Mouse (Mus musculus) stomach, embryonic 16.5 days (tissue): Measurements from ENCODE around the gene Efna5. TPM values are rescaled to one million over a fixed set of nuclear protein-coding genes. Genes with fewer than 3 reads are reported as not detected.
A peak's percentile ranks its signal among the peaks of the same experiment; 100 is the strongest.

Experiments used
- ATAC-seq: fragments of 200-750 bp; cut with Nextera tagmentation; 2 replicates; pipeline ENCODE4 v1.8.0; 2017; ENCODE audit warnings: moderate number of reproducible peaks, moderate TSS enrichment; ENCODE audit not compliant: insufficient read depth, low FRiP score
- H3K27ac ChIP-seq: fragments of 300-500 bp; sonication (generic); 2 replicates; pipeline ENCODE4 v1.5.1; 2014; ENCODE audit warnings: low read length
- H3K27me3 ChIP-seq: fragments of 300-500 bp; sonication (generic); 2 replicates; pipeline ENCODE4 v1.6.1; 2014; ENCODE audit warnings: low read length, control low read depth, mixed read lengths; ENCODE audit not compliant: control insufficient read depth, insufficient read depth
- H3K36me3 ChIP-seq: fragments of 300-500 bp; sonication (generic); 2 replicates; pipeline ENCODE4 v1.6.1; 2014; ENCODE audit warnings: low read length; ENCODE audit not compliant: control insufficient read depth, insufficient read depth
- H3K4me1 ChIP-seq: fragments of 300-500 bp; sonication (generic); 2 replicates; pipeline ENCODE4 v1.6.1; 2014; ENCODE audit warnings: low read length, control low read depth, mixed read lengths; ENCODE audit not compliant: control insufficient read depth, insufficient read depth
- H3K4me2 ChIP-seq: fragments of 300-500 bp; sonication (generic); 2 replicates; pipeline ENCODE4 v1.6.1; 2014; ENCODE audit warnings: low read depth, low read length, mixed read lengths
- H3K4me3 ChIP-seq: fragments of 300-500 bp; sonication (generic); replicated peaks from 2 replicates; pipeline ENCODE4 v1.5.1; 2014; ENCODE audit warnings: mild to moderate bottlenecking, low read length
- H3K9ac ChIP-seq: fragments of 300-500 bp; sonication (generic); 2 replicates; pipeline ENCODE4 v1.6.1; 2014; ENCODE audit warnings: low read length
- H3K9me3 ChIP-seq: fragments of 300-500 bp; sonication (generic); replicated peaks from 2 replicates; pipeline ENCODE4 v1.6.1; 2016; ENCODE audit warnings: low read length, control low read depth; ENCODE audit not compliant: control insufficient read depth
- WGBS: fragments of 180-500 bp; shearing (Covaris S2); extraction: QIAGEN DNeasy Blood & Tissue Kit; methylation state at CpG from one replicate; pipeline ENCODE4 v1.1.7; 2014; 5-methylcytosine and 5-hydroxymethylcytosine counted together
- polyA plus RNA-seq: library from polyadenylated mRNA; unstranded; fragments of >200 nt; fragmentation: Nextera tagmentation; extraction: Ambion mirVana; gene quantifications from 2 replicates; pipeline ENCODE4 v1.2.1, GENCODE M21; 2015

Efna5 gene
- polyA plus RNA-seq, 1 experiment from 2014 or later: 36.9 TPM

- 59% methylated on average over 7 of the region's 7 CpGs for WGBS
- Histone ChIP-seq H3K4me1 (peaks cover 23% of the 10 kb centered on the region), H3K4me2 (peak overlapping the region; percentile 25; the same call in 1 of the 2 replicates), H3K9me3 (no peaks in the 10 kb centered on the region), H3K36me3 (no peaks in the 10 kb centered on the region), H3K27ac (no peak overlapping the region), H3K27me3 (no peaks in the 10 kb centered on the region), H3K9ac (no peak overlapping the region), H3K4me3 (no peak overlapping the region)
- no peak for ATAC-seq
These were observed 224.1 kb downstream of the Efna5 start for GRCm38 (mm10) chr17:62657051-62657450.

GRCm38 (mm10) chr17:62656591-62656990 is 224.5 kb downstream of the Efna5 start:
- no peak overlapping the region for H3K9ac ChIP-seq
- ATAC-seq: no peak
- H3K9me3 ChIP-seq: no peaks in the 10 kb centered on the region
- peaks cover 23% of the 10 kb centered on the region for H3K4me1 ChIP-seq
- H3K27ac ChIP-seq: no peak overlapping the region
- WGBS: 29% methylated on average over 7 of the region's 7 CpGs
- H3K27me3 ChIP-seq: no peaks in the 10 kb centered on the region
- no peak overlapping the region for H3K4me3 ChIP-seq
- H3K4me2 ChIP-seq: peak overlapping the region; percentile 25; the same call in 1 of the 2 replicates
- H3K36me3 ChIP-seq: no peaks in the 10 kb centered on the region

DNA sequence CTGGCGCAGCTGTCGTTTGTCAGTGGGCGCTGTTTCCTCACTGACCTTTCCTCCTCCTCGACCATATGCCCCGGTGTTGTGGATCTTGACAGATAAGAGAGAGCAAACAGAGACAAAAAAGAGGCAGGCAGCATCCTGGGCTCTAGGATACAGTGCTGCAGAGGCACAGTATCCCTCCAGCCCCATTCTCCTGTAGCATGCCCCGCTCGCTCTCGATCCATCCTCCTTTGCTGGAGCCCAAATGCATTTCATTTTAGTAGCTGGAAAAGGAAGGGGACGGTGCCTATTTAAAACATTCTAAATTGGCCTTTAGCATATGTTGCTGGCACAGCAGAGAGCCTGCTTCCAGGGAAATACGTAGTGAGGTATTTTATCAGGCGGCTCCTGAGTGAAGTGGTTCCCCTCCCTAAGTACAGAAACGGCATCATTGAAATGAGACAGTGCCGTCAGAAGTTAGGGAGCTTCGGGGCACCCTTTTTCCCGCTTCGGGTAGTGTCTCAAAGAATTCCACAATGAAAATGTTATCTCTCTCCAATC is 225.2 kb downstream of the Efna5 start:
- Histone ChIP-seq H3K9me3 (no peaks in the 10 kb centered on the region), H3K4me2 (peak overlapping the region; percentile 25; the same call in 1 of the 2 replicates), H3K4me1 (peaks cover 23% of the 10 kb centered on the region), H3K9ac (no peak overlapping the region), H3K27me3 (no peaks in the 10 kb centered on the region), H3K4me3 (no peak overlapping the region), H3K27ac (no peak overlapping the region), H3K36me3 (no peaks in the 10 kb centered on the region)
- no peak for ATAC-seq
- WGBS: 38% methylated on average over 16 of the region's 16 CpGs

DNA sequence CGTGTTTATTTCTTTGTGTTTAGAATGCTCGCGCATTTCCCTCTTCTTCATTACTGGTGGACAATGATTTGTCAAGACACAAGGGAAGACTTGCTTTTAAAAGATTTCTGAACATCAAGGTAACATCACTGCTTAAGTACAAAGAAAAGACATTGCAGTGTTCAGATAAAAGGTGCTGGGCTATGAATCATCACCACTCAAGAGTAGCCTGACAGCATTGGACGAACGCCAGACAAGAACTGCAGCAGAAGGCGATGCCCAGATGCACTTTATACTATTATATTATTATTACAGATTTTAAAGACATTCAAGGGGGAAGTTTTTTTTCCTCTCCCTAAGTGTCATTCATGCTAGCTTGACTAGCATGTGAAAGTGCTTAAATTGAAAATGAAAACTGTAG is 228.7 kb downstream of the Efna5 start:
- no peaks in the 10 kb centered on the region for H3K36me3 ChIP-seq
- no peaks in the 10 kb centered on the region for H3K9me3 ChIP-seq
- WGBS: 65% methylated on average over 6 of the region's 6 CpGs
- no peak overlapping the region for H3K27ac ChIP-seq
- H3K27me3 ChIP-seq: no peaks in the 10 kb centered on the region
- peaks cover 14% of the 10 kb centered on the region; the same call in 1 of the 2 replicates for H3K4me1 ChIP-seq
- ATAC-seq: no peak
- no peak overlapping the region for H3K4me2 ChIP-seq
- no peak overlapping the region for H3K9ac ChIP-seq
- H3K4me3 ChIP-seq: no peak overlapping the region

DNA sequence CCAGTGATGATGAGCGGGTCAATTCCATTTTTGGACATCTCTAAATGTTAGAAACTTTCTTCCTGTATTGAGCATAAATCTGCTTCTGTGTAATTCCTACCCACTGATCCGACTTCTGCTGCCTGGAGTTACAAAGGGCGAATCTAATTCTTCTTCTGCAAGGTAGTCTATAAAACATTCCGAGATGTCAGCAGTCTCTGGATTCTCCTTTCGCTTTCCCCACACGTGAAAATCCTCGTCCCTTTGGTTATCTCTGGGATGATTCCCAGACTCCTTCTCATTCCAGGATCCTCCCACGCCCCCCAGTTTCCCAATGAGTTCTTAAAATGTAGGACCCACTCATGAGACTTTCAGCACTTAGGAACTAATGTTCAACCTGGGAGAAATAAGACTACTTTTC is 229.4 kb downstream of the Efna5 start:
- no peak for ATAC-seq
- Histone ChIP-seq H3K4me3 (no peak overlapping the region), H3K27me3 (no peaks in the 10 kb centered on the region), H3K27ac (no peak overlapping the region), H3K4me2 (no peak overlapping the region), H3K4me1 (0 out of 2 replicates have a peak, but pooled peaks cover 7% of the 10 kb centered on the region), H3K9ac (no peak overlapping the region), H3K9me3 (no peaks in the 10 kb centered on the region), H3K36me3 (no peaks in the 10 kb centered on the region)
- WGBS: 71% methylated on average over 8 of the region's 8 CpGs

DNA sequence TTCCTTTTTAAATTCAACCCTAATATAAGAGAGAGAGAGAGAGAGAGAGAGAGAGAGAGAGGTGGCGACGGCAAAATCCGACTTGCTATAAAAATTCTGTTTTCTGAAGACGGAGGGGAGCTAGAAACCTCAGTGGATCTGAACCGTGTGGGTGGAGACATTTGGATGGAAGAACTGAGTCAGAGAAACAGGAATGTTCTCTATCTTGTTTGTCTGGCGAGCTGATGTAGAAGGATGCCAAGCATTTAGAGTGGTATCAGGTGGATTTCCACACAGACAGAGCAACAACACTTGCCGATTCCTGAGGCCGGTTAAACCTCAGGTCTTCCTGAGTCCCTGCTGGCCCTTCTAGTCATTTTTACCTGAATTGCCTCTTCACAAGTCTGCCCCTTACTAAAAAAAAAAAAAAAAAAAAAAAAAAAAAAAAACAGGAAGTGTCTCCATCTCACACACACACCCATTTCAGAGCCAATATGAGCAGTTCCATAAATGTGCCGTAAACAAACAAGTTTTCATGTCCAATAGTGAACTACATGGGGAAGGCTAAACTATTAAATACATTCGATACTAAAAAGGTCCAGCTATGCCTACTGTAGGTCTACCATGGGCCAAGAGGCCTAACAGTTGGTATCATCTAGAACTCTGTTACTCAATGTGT is 231.7 kb downstream of the Efna5 start:
- no peak overlapping the region for H3K9ac ChIP-seq
- no peaks in the 10 kb centered on the region for H3K27me3 ChIP-seq
- no peak for ATAC-seq
- H3K4me1 ChIP-seq: no peaks in the 10 kb centered on the region
- H3K4me2 ChIP-seq: no peak overlapping the region
- H3K27ac ChIP-seq: 0 out of 2 replicates have a peak overlapping the region, but pooled peaks have one; percentile 0
- no peaks in the 10 kb centered on the region for H3K9me3 ChIP-seq
- no peaks in the 10 kb centered on the region for H3K36me3 ChIP-seq
- WGBS: 92% methylated on average over 10 of the region's 10 CpGs
- H3K4me3 ChIP-seq: no peak overlapping the region

GRCm38 (mm10) chr17:62646836-62647235 is 234.3 kb downstream of the Efna5 start:
- Histone ChIP-seq H3K27ac (no peak overlapping the region), H3K9ac (no peak overlapping the region), H3K4me2 (no peak overlapping the region), H3K4me1 (peaks cover 3% of the 10 kb centered on the region; the same call in 1 of the 2 replicates), H3K36me3 (no peaks in the 10 kb centered on the region), H3K27me3 (no peaks in the 10 kb centered on the region), H3K4me3 (no peak overlapping the region), H3K9me3 (no peaks in the 10 kb centered on the region)
- no peak for ATAC-seq
- 90% methylated on average over 8 of the region's 8 CpGs for WGBS

DNA sequence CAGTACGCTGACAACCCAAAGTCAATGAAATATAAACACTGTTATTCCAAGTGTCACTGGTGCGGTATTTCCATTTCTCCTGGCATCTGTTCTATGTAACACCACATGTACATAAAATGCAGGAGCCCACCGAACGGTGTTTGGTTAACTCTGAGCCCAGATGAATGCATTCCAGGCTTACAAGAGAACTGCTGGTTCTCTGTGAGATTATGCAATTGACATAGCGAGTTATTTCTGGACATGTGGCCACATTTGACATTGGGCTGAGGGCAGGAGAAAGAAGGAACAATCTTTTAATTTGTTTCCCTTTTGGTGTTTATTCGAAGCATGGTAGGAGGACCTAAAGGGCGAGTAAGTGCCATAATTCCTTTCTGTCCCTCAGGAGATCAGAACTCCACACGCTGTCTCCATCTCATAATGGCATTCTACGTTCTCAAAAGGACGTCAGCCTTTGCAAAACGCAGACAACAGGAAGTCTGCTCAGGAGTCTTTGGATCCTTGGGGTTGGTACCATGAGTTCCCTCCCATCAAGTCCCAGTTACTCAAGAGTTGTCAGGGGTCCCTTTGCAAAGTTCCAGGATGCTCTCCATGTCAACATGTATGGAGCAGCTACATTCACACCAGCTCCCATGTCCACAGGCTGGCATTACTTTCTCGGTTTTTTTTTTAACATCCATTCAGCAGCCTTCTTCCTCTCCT is 238.5 kb downstream of the Efna5 start:
- H3K4me1 ChIP-seq: peaks cover 3% of the 10 kb centered on the region; the same call in 1 of the 2 replicates
- peak; percentile 17; the same call in 1 of the 2 replicates for ATAC-seq

DNA sequence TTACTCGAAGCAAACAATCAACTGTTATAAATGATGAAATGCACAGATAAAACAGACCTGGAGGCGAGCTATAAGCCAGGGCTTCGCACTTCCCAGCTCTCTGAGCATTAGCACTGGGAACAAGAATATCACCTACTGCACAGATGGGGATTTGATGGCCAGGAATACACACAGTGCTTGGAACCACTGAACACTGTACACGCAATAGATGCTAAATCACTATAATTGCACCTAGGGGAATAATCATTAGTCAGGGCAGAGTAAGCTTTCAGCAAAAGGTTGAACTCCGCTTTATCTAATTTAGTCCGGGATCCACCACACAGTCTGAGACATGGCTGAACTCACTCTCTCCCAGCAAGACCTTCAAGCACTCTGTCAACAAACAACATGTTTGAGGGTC is 240.5 kb downstream of the Efna5 start:
- Histone ChIP-seq H3K27ac (no peak overlapping the region), H3K4me3 (no peak overlapping the region), H3K9ac (no peak overlapping the region), H3K27me3 (no peaks in the 10 kb centered on the region), H3K4me1 (peaks cover 3% of the 10 kb centered on the region; the same call in 1 of the 2 replicates), H3K9me3 (no peaks in the 10 kb centered on the region), H3K36me3 (no peaks in the 10 kb centered on the region), H3K4me2 (no peak overlapping the region)
- no peak for ATAC-seq
- WGBS: 82% methylated on average over 6 of the region's 6 CpGs

More for the DNA sequence above, 238.5 kb downstream of the Efna5 start:
- Histone ChIP-seq H3K36me3 (no peaks in the 10 kb centered on the region), H3K9me3 (no peaks in the 10 kb centered on the region), H3K4me3 (no peak overlapping the region), H3K4me2 (no peak overlapping the region), H3K27me3 (no peaks in the 10 kb centered on the region), H3K27ac (no peak overlapping the region), H3K9ac (no peak overlapping the region)
- WGBS: 59% methylated on average over 12 of the region's 12 CpGs
